Mouse (Mus musculus): ENCODE data around the gene Tpcn1.

- TF ChIP-seq POLR2A (IDR thresholded peaks at IDR 0.05; ENCODE audit: extremely low read depth, insufficient read depth, low read length) (no peak), CTCF (IDR thresholded peaks at IDR 0.05; ENCODE audit: extremely low read depth, insufficient read depth, low read length) (peak; percentile 44)
Measured at GRCm38 (mm10) chr5:120590356-120591010, 2.0 kb upstream of the Tpcn1 start.
